Mouse (Mus musculus) lung, postnatal 0 days (tissue): Measurements from ENCODE around the gene Dao.
A peak's percentile ranks its signal among the peaks of the same experiment; 100 is the strongest.

Experiments
- CTCF ChIP-seq: IDR thresholded peaks from 2 replicates; pipeline ENCODE4 v1.5.1; 2016; ENCODE audit warnings: antibody characterized with exemption, mild to moderate bottlenecking
- EP300 ChIP-seq: IDR thresholded peaks from 2 replicates; pipeline ENCODE4 v1.6.1; 2016; ENCODE audit warnings: antibody characterized with exemption, mild to moderate bottlenecking, control low read depth

DNA sequence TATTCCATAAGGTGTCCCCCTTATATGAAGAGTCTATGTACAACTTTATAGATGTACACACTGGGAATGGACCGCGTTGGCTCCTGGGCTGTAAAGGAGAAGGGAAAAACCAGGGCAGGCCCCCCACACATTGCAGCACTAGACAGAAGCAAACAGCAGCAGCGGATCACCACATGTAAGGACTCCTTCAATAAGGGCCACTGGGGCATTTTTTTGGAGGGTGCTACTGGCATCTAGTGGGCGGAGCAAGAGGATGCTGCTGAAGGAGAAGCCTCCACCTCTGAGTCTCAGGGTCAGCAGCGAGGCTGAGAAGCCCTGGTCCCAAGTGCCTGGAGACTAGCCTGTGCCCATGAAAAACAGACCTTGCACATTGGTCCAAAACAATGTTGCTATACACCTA lies 12.9 kb upstream of the Dao start:
- TF ChIP-seq CTCF (peak; percentile 15), EP300 (no peak)
